Comparison of ENCODE assay signal across 11 mouse cellular contexts in genomic region chr6:48546271-48546670, GRCm38 (mm10). TPM values are rescaled to one million over a fixed set of nuclear protein-coding genes. Genes with fewer than 3 reads are reported as not detected.
A peak's percentile ranks its signal among the peaks of the same experiment; 100 is the strongest.
DNase-seq lines count a peak whose midpoint lies in the region; ATAC-seq lines count a peak whose summit lies in the region.
"Had no signal": no experiment of that assay in that cellular context is flagged by ENCODE, and none has a peak within 500 bp of the region (broad histone marks: within the 10 kb centered on the region; RNA-seq: fewer than 3 reads in every experiment).

No protein-coding gene starts in this region.

- intact Hi-C loops in left cerebral cortex, postnatal 4 days (cut with DNase I): no loop called here
- intact Hi-C loops in left cerebral cortex, postnatal 25 days (cut with DNase I): loop anchor here (5.0 to 10.0 kb wide), 2 partner anchors 96 to 229 kb away; partner anchors contain the start of gene Gimap3

- no peaks in the 10 kb centered on the region for H3K27me3 ChIP-seq in limb, embryonic 12.5 days
- H3K27me3 ChIP-seq: lung, embryonic 15.5 days had no signal

- no peaks in the 10 kb centered on the region for H3K9me3 ChIP-seq in limb, embryonic 12.5 days
- H3K9me3 ChIP-seq: G1E; lung, embryonic 15.5 days had no signal

- 0 out of 2 replicates have a peak overlapping the region, but pooled peaks have one; percentile 41 for H3K27ac ChIP-seq in limb, embryonic 12.5 days
- H3K27ac ChIP-seq: lung, embryonic 15.5 days had no signal

- peak; percentile 55 for DNase-seq in adrenal gland, postnatal 25 days
- no peak for DNase-seq in adrenal gland, adult 18-20 months (ENCODE audit: low spot score in 2 of 2)
- DNase-seq in left cerebral cortex, postnatal 4 days: peak; percentile 35
- DNase-seq in left cerebral cortex, postnatal 25 days (ENCODE audit: low spot score in 2 of 2): no peak
- peak; percentile 70 to 75 for DNase-seq in cerebellum, postnatal 10 days
- peak; percentile 23 for DNase-seq in thymus, postnatal 25 days
- DNase-seq in layer of hippocampus, postnatal 36 days: no peak

- no peaks in the 10 kb centered on the region for H3K36me3 ChIP-seq in limb, embryonic 12.5 days
- H3K36me3 ChIP-seq: G1E; lung, embryonic 15.5 days had no signal

- ATAC-seq in limb, embryonic 12.5 days (ENCODE audit: insufficient number of reproducible peaks, insufficient read depth, low FRiP score, low TSS enrichment, low read depth): no peak

- H3K9ac ChIP-seq in limb, embryonic 12.5 days (replicated peaks): no peak overlapping the region
- H3K9ac ChIP-seq: lung, embryonic 15.5 days had no signal

- H3K4me2 ChIP-seq in limb, embryonic 12.5 days: no peak overlapping the region
- H3K4me2 ChIP-seq: lung, embryonic 15.5 days had no signal

- no peak overlapping the region for H3K4me3 ChIP-seq in limb, embryonic 12.5 days (replicated peaks)
- H3K4me3 ChIP-seq: lung, embryonic 15.5 days had no signal

- 56% methylated on average over 1 of the region's 1 CpGs for WGBS in limb, embryonic 12.5 days

- H3K4me1 ChIP-seq in limb, embryonic 12.5 days (replicated peaks): peaks cover 27% of the 10 kb centered on the region

RNA-seq across cellular contexts. Expression of gene Lrrc61, which starts 8.3 kb away (rescaled TPM):
- total RNA-seq in adrenal gland, postnatal 25 days (2021): 43.3 and 59.5 TPM in 2 replicates
- total RNA-seq in adrenal gland, adult 18-20 months (2021): 10 to 100 TPM; 26.5 to 34.3 TPM
- 10 to 100 TPM; 28.8 to 35.0 TPM for total RNA-seq in left cerebral cortex, postnatal 4 days (2021)
- total RNA-seq in left cerebral cortex, postnatal 25 days (2021): 10 to 100 TPM; 31.3 to 33.3 TPM
- polyA plus RNA-seq in limb, embryonic 12.5 days (2016; fragmentation: Nextera tagmentation; extraction: Ambion mirVana): 9.0 and 11.4 TPM in 2 replicates
- total RNA-seq in layer of hippocampus, postnatal 36 days (2021): 10 to 100 TPM; 29.4 to 35.0 TPM
- polyA plus RNA-seq: G1E had no signal

RNA-seq across cellular contexts. Expression of gene Atp6v0e2, which starts 8.9 kb away (rescaled TPM):
- 51.6 and 58.2 TPM in 2 replicates for total RNA-seq in adrenal gland, postnatal 25 days (2021)
- 10 to 100 TPM; 65.7 to 90.8 TPM for total RNA-seq in adrenal gland, adult 18-20 months (2021)
- total RNA-seq in left cerebral cortex, postnatal 4 days (2021): 100 to 1,000 TPM; 254 to 288 TPM
- total RNA-seq in left cerebral cortex, postnatal 25 days (2021): 100 to 1,000 TPM; 458 to 480 TPM
- polyA plus RNA-seq in limb, embryonic 12.5 days (2016; fragmentation: Nextera tagmentation; extraction: Ambion mirVana): 5.5 and 6.9 TPM in 2 replicates
- total RNA-seq in layer of hippocampus, postnatal 36 days (2021): 100 to 1,000 TPM; 424 to 471 TPM
- polyA plus RNA-seq: G1E had no signal

RNA-seq across cellular contexts. Expression of gene Rarres2, which starts 26.3 kb away (rescaled TPM):
- 28.6 and 36.8 TPM in 2 replicates for total RNA-seq in adrenal gland, postnatal 25 days (2021)
- total RNA-seq in adrenal gland, adult 18-20 months (2021): 100 to 1,000 TPM in 1 of 2 experiments, 10 to 100 TPM in 1; 55.3 to 165 TPM
- 1 to 10 TPM; 6.9 to 7.0 TPM for total RNA-seq in left cerebral cortex, postnatal 4 days (2021)
- total RNA-seq in left cerebral cortex, postnatal 25 days (2021): 10 to 100 TPM; 15.7 to 16.6 TPM
- polyA plus RNA-seq in limb, embryonic 12.5 days (2016; fragmentation: Nextera tagmentation; extraction: Ambion mirVana): 4.9 and 6.9 TPM in 2 replicates
- 10 to 100 TPM; 12.0 to 13.5 TPM for total RNA-seq in layer of hippocampus, postnatal 36 days (2021)
- polyA plus RNA-seq: G1E had no signal

RNA-seq across cellular contexts. Expression of gene Gm45021, which starts 43.1 kb away (rescaled TPM):
- not detected in 2 replicates for total RNA-seq in adrenal gland, postnatal 25 days (2021)
- total RNA-seq in adrenal gland, adult 18-20 months (2021): not detected
- total RNA-seq in left cerebral cortex, postnatal 4 days (2021): not detected
- total RNA-seq in left cerebral cortex, postnatal 25 days (2021): not detected
- polyA plus RNA-seq in limb, embryonic 12.5 days (2016; fragmentation: Nextera tagmentation; extraction: Ambion mirVana): not detected in 2 replicates
- total RNA-seq in layer of hippocampus, postnatal 36 days (2021): not detected
- total RNA-seq: G1E had no signal
- polyA plus RNA-seq: G1E; lung, embryonic 15.5 days; stomach, embryonic 16.5 days had no signal

RNA-seq across cellular contexts. Expression of gene Repin1, which starts 47.4 kb away (rescaled TPM):
- total RNA-seq in adrenal gland, postnatal 25 days (2021): 66.1 and 67.8 TPM in 2 replicates
- total RNA-seq in adrenal gland, adult 18-20 months (2021): 10 to 100 TPM; 67.2 to 77.6 TPM
- 10 to 100 TPM; 27.1 to 28.6 TPM for total RNA-seq in left cerebral cortex, postnatal 4 days (2021)
- 10 to 100 TPM; 46.6 to 53.2 TPM for total RNA-seq in left cerebral cortex, postnatal 25 days (2021)
- 43.2 and 46.4 TPM in 2 replicates for polyA plus RNA-seq in limb, embryonic 12.5 days (2016; fragmentation: Nextera tagmentation; extraction: Ambion mirVana)
- total RNA-seq in layer of hippocampus, postnatal 36 days (2021): 10 to 100 TPM; 43.6 to 47.5 TPM
- polyA plus RNA-seq: G1E had no signal

Comparison
In these comparisons a context has a peak if more than half of its experiments do, and no peak if none do; other contexts are left out.
1. DNase-seq: peak in adrenal gland, postnatal 25 days (single experiment), left cerebral cortex, postnatal 4 days (single experiment), cerebellum, postnatal 10 days (2 of 2) and thymus, postnatal 25 days (single experiment); none in adrenal gland, adult 18-20 months (0 of 2), left cerebral cortex, postnatal 25 days (0 of 2) and layer of hippocampus, postnatal 36 days (0 of 2).